Mouse (Mus musculus): Measurements from ENCODE around the gene Zc3h12a.

Gene Zc3h12a

DNA sequence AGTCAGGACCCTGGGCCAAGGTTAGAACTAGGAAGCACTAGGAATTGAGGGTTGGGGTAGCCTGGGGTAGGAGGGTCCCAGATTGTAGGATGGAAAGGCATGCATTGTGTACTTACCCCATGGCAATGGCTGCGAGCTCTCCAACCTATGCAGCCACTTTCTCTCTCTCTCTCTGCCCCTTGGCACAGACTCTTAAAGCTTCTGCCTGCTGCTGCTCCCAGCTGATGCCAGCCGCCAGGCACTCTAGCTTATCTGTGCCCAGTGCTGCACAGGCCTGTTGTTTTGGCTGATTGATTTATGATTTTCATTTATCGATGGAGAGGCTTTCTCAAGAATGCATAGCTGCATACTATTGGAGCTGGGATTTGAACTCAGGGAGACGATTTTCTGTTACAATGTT is 20.3 kb upstream of the Zc3h12a start:
- no peak for ATAC-seq (ENCODE audit: insufficient number of reproducible peaks, low FRiP score, low TSS enrichment)

DNA sequence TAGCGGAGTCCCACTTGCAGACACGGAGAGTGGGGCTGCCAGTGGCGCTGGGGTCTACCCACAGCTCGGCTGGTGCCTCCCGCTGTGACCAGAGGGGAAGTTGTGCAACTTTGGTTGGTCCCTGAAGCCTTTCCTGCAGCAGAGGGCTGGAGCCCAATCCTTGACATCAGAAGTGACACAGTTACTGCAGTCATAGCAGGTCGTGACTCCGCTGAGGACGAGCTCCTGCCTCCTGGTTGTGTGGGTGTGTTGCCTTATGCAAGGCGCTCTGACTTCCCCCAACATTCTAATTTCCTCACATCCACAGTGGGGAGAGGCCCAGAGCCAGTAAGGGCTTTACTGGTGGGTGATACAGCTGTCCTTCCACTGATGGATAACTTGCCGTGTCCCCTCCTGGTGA is 17.6 kb upstream of the Zc3h12a start:
- ATAC-seq (ENCODE audit: insufficient number of reproducible peaks, low FRiP score, low TSS enrichment), result no peak

DNA sequence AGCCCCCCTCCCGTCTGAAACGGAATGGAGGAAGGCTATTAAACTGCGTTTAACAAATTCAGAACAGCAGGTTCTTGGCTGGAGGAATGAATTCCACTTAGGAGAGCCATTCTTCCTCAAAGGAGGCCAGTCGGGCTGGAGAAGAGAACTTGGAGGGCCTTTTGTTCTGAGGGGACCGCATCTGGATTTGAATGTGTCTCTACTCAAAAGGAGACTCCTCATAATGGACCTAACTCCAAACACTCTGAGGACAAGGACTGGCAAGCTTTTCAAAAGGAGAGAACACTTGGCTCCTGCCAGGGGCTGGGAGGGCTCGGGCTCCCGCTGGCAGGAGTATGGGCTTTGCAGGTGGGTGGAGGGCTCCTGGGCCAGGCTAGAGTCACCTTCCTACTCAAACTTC is 17.0 kb upstream of the Zc3h12a start:
- no peak for ATAC-seq (ENCODE audit: insufficient number of reproducible peaks, low FRiP score, low TSS enrichment)

DNA sequence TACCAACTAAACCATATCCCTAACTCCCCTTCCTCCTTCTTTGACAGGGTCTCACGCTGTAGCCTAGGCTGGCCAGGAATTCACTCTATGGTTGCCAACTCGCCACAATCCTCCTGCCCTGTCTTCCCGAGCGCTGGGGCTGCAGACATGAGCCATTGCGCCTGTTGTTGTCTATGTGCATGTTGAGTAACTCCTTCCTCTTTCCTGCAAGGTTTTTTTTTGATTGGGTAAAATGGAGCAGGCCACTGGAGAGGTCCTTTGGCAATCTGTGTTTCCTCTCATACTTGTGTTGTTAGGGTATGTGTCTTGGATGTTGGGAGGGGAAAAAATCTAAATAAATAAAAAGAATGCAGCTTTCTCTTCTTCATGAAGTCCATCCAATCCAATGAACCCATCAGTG is 16.6 kb upstream of the Zc3h12a start:
- ATAC-seq (ENCODE audit: insufficient number of reproducible peaks, low FRiP score, low TSS enrichment), result no peak

DNA sequence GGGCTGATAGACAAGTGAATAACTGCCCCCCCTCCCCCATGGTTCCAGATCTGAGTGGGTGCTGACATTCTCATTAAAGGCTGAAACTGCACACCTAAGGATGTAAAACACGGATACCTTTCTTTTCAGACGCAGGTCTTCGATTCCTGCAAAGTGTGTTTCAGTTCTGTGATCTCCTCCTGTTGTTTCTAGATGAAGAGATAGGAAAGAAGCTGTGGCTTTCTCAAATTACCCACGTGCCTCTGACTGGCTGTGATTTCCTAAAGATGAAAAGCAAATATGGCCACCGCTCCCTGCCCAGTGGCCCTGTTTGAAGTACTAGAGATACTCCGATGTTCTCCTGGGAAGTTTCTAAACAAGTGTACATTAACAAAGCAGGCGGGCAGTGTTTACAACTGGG is 10.7 kb upstream of the Zc3h12a start:
- no peak for ATAC-seq (ENCODE audit: insufficient number of reproducible peaks, low FRiP score, low TSS enrichment)

DNA sequence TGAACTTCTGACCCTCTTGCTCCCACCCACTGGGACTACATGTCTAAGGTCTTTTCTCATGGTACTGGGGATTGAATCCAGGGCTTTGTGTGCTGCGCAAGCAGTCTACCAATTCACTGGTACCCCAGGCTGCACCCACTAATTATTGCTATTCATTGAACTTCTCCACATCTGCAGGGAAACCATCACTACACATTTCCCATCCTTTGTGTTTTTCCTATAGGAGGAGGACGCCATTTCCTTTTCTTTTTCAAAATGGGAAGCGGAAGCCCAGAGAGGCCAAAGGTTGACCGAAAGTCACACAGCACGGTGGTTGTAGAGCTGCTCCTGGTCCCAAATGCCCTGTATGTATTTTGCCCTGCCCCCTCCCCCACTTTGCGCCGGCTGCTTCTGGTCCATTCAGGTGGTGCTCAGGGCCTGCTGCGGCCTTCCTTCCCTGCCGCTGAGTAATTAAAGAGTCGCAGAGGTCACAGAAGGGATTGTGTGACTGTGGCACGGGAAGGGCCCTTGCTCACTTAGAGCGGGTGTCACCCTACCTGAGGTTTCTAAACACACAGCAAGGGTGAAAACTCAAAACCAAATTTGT is 8.8 kb upstream of the Zc3h12a start:
- ATAC-seq (ENCODE audit: insufficient number of reproducible peaks, low FRiP score, low TSS enrichment), result no peak

DNA sequence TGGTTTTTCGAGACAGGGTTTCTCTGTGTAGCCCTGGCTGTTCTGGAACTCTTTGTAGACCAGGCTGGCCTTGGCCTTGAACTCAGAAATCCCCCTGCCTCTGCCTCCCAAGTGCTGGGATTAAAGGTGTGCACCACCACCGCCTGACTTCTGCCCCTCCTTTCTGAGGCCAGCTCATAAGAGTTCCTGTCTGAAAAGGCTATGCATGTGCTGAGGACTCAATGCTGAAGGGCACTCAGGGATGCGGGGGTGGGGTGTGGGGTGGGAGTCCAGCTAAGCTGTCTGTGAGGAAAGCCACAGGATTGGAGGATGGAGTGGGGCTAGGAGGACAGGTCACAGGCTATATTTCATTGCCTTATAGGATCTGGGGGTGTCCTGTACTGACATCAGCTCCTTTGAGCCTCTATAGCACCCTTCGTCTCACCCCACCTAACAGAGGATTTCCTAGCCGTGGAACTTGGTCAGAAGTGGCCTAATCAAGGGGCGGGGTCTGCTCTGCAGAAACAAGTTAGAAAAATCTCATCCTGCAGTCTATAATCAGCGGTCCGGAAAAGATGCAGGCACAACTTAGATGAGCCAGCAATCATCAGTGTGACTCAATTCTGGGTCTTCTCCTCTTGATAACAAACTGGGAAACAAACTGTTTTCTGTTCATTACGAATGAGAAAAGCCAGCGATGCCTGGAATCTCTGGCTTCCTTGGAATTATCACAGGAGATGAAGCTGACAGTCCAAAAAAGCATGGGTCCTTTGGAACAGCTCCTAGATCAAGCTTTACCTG is 7.6 kb upstream of the Zc3h12a start:
- ATAC-seq (ENCODE audit: insufficient number of reproducible peaks, low FRiP score, low TSS enrichment), result no peak

DNA sequence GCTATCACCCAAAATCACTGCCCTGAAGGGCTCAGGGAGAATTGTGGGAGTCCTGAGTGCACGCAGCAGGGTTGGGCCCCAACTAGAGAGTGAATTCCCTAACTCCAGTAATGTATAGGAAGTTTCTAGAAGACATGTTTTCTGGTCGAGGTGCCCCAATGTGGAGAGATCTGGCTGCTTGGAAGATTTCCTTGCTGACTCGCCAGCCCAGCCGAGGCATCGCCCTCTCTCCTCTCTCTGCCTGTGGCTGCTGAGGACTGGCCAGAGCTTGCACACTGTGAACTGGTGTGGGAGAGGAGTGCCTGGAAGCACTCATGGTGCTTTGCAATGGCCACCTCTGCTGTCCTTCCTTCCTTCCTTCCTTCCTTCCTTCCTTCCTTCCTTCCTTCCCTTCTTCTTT is 7.0 kb upstream of the Zc3h12a start:
- no peak for ATAC-seq (ENCODE audit: insufficient number of reproducible peaks, low FRiP score, low TSS enrichment)

DNA sequence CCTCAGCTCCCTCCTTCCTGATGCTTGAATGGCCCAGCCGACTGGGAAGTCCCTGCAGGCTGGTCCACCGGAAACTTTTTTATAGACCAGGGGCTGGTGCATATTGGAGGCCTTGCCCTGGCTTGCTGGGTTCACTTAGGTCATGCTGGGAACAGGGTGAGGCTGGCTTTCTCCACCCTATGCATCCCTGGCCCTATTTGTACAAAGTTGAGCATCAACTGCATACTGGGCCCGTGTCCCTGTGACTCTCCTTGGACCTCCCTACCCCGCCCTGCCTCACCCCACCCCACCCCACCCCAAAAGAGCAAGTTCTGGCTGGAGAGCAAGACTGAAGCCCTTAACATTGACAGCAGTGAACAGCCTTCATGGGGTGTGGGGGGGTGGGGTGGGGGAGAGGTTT is 6.6 kb upstream of the Zc3h12a start:
- no peak for ATAC-seq (ENCODE audit: insufficient number of reproducible peaks, low FRiP score, low TSS enrichment)

DNA sequence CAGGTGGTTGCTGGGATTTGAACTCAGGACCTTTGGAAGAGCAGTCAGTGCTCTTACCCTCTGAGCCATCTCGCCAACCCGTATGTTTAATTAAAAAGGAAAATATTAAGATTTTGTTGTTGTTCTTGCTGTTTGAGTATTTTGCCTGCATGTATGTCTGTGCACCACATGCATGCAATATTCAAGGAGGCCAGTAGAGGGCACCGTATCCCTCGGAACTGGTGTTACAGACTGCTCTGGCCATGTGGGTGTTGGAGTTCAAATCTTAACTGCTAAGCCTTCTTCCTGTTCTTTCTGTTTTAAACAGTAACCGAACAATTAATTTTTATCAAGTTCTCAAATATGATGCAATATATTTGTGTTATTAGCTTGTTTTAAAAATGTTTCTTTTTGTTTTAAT is 4.8 kb upstream of the Zc3h12a start:
- ATAC-seq (ENCODE audit: insufficient number of reproducible peaks, low FRiP score, low TSS enrichment), result no peak

DNA sequence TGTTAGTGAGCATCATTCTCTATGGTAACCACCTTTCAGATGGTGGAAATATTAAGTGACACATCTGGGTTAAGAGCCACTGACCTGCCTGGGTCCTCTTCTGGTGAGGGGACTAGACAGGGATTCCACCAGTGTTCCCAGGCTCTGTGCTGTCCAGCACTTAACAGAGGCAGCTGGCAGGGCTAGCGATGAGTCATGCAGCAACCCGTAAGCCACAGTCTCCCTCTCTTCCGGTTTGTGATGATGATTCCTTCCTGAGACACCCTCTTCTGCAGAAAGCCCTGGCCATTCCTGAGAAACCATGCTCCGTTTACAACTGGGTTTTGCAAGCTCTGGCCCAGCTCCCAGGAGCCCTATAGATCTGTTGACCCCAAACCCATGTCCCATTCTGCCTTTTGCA is 3.9 kb upstream of the Zc3h12a start:
- no peak for ATAC-seq (ENCODE audit: insufficient number of reproducible peaks, low FRiP score, low TSS enrichment)

DNA sequence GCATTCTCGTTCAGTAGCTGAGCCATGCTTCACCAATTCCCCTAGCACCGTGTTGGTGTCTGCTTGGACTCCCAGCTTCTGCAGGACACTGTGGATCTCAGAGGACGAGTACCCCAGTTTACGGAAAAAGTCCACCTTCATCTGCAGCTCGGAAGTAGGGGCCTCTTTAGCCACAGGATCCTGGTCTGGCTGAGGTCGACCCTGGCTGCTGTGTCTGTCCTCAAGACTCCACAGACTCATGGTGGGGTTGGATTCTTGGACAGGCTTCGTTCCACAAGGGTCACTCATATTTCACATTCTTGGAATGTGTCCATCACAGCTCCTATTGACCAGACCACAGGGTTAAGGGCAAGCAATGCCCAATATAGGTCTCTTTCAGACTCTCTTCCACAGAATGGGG is 879 bp downstream of the Zc3h12a start:
- ATAC-seq (ENCODE audit: insufficient number of reproducible peaks, low FRiP score, low TSS enrichment), result no peak

DNA sequence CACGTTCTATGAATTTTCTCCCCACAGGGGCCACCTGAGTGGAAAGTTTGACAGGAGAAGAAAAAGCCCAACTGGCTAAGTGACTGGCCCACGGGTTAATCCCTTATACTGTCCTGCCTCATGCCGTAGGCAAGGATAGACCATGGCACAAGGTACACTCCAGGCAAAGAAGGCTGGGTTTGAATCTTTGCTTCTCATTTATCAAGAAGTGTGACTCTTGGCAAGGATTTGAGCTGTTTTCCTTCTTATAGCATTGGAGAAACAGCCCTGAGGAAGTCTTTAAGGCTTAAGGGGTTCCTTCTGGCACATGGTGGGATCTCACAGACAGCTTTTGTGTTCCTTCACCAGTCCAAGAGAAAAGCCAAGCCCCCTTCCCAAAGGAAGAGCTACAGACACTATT is 1.5 kb downstream of the Zc3h12a start:
- no peak for ATAC-seq (ENCODE audit: insufficient number of reproducible peaks, low FRiP score, low TSS enrichment)

DNA sequence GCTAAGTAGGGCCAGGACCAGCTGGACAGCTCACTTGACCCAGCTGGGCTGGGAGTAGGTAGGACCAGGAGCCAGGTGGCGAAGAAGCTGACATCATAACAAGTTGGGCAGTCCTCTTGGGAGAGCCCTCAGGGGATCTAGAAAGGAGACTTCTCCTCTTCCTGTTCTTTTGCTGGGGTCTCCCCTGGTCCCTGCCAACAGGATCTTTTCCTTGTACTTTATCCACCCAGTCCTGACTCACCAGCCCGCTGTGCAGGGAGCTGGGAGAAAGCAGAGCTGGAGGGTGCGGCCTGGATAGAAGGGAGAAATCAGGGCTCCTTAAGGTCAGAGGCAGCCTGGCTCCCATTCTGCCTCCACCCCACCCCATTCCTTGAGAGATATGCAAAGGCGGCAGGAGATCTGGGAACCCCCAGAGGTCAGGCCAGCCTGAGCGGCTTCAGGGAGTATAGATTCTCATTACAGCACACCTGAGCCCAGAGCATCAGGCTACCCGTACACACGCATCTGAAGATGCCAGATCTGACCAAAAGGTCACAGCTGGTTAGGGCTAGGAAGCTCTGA is 2.2 kb downstream of the Zc3h12a start:
- no peak for ATAC-seq (ENCODE audit: insufficient number of reproducible peaks, low FRiP score, low TSS enrichment)

DNA sequence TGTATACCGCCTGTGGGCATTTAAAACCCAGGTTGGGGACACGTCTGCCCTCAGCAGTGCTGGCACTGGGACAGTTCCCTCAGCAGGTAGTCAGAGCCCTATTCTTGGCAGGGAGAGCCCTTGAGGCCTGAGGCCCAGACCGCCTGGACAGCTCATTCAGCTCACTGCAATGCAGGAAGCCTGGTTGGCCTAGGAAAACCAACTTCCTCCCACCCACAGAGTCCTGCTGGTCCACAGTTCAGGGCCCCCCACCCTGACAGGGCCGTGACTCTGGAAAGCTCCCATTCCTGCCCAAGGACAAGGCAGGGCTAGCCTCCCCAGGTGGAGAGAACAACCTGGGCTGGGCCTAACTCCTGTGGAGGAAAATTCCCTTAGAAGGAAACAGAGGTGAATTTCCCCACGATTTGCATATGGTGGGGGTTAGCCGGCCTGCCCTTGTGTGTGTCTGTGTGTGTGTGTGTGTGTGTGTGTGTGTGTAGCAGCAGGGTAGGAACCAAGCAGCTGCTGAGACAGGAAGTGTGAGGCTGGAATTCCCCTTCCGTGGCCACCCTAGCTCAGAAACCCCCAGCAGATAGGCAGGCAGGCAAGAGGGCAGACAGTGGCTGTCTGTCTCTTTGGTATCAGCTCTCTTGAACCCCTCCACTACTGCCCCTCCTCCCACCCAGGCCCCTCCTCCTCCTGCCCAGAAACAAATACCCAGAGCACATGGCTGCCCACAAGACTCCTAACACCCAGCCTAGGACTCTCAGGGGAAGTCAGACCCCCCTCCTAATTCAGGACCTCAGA is 3.0 kb downstream of the Zc3h12a start:
- ATAC-seq (ENCODE audit: insufficient number of reproducible peaks, low FRiP score, low TSS enrichment), result no peak

DNA sequence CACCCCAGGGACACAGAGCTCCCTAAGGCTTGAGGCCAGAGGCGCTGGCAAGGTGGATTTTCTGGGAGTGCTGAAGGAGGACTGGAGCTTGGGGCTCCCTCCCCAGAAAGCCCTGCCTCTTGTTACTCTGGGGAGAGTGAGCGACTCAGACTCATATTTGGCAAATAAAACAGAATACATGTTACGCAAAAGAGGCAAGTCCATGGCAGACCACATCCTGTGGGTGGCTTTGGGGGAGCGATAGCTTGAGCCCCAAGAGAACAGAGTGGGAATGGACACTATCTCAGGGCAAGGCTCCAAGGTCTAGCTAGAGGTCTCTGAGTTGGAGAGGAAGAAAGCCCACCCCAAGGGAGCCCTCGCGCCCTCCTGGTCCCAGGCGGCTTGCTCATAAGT is 4.4 kb downstream of the Zc3h12a start:
- ATAC-seq (ENCODE audit: insufficient number of reproducible peaks, low FRiP score, low TSS enrichment), result no peak

DNA sequence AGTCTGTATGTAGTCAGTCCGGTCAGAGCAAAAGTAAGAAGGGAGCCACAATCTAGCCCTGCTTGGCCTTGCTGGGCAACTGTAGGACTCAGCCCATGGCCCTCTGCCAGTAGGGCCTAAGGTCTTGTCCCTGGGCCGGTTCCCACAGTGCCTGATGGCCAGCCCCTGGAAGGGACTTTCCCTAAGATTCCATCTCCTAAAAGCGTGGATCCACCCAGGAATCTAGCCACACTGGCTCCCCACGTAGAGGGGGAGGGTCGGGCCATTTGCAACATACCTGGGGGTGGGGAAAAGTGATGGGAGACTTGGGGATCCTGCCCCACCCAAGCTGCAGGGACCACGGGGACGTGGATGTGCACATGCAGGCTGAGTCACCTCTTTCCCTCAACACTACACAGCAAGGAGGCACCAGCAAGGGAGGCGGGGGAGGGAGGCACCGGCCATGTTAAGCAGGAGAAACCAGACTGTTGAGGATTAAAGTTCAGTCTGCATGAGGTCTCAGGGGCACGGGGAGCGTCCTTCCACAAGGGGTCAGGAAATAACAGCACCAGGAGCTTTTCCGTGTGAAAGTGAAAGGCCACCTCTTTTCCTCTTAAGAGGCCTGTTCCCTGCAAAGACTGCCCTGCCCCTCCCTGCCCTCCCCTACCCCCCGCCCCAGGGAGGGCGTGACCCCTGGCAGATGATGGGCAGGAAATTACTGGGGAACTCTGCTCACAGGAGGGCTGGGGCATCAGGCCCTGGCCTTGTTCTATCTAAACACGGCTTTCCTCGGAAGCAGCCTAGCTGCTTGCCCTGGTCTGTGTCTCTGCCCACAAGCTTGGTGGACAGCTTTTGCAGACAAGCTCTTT is 5.0 kb downstream of the Zc3h12a start:
- ATAC-seq (ENCODE audit: insufficient number of reproducible peaks, low FRiP score, low TSS enrichment), result no peak

DNA sequence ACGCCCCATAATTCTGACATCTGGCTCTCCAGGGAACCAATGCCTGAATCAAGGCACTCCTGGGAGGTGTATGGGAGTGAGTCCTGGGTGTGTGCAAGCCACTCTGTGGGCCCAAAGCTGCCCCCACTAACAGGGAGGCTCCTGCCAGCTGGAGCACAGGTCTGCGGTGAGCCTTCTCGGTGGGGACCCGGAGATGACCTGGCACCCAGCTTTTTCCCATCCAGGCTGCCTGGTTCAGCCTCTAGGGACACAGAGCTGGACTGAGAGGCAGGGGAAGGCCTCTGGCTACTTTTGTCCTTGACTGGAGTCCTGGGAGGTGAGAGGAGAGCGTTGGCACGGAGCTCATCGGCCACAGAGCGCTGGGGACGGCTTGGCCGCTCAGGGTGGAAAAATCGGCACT is 7.9 kb downstream of the Zc3h12a start:
- ATAC-seq (ENCODE audit: insufficient number of reproducible peaks, low FRiP score, low TSS enrichment), result no peak

DNA sequence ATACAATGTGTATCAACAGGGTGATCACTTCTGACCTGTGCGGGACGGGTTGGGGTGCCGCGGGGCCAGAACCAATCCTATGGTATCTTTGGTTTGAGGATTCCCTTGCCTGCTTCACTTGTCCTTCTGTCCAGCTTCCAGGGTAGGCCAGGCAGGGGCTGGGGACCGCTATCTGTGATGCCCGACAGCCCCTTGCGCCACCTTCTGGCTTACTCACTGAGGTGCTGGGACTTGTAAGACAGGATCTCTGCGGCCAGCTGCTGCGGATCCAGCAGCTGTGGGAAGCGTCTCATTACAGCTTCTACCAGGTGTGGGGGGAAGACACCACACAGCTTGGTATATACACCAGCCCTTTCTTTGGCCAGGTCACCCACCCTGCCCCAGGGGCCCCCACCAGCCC is 8.6 kb downstream of the Zc3h12a start:
- no peak for ATAC-seq (ENCODE audit: insufficient number of reproducible peaks, low FRiP score, low TSS enrichment)

DNA sequence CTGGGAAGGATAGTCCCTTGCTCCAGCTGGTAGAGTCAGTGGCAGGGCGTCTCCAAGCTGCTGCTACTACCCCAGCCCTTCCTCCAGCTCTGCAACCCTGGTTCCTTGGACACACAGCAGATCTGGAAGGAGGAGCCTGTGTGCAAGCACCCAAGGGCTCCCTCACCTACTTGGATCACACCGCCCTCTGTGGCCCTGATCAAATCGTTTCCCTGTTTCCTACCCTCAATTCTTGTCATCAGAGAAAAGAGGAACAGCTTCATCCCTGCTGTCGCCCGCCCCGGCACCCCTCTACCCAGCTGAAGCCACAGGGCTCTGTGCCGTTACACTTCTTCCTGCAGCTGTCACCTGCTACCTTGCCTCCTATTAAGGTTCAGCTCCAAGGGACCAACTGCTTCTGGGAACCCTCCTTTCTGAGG is 9.7 kb downstream of the Zc3h12a start:
- ATAC-seq (ENCODE audit: insufficient number of reproducible peaks, low FRiP score, low TSS enrichment), result no peak

All from cerebellum, adult (tissue).